Mouse (Mus musculus) spleen, postnatal 10 days (tissue): ENCODE measurements around the gene Shisa8.
"Not testable (repeated sequence)": the region's sequence is repeated elsewhere in the genome, so short reads cannot be mapped to it uniquely, and the experiment has no call there.

Experiments
- DNase-seq, 2 experiments: peaks; one replicate each; pipeline ENCODE4 v3.0.0; 2021 to 2022; ENCODE audit warnings: low spot score in 2 of 2

Shisa8 gene

DNA sequence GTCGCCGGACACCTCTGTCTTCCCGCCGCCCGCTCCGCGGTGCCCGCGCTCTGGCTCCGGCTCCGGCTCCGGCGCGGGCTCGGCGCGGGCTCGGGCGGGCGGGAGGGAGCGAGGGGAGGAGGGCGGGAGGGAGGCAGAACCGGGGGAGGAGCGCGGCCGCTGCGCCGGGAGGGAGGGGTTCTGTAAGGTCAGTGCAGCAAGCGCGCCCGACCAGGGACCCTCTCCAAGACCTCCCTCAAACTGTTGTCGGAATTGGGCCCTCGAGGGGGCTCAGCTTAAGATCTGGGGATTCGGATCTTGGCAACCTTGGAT lies at the start of gene Shisa8:
TSS of gene Shisa8 (minus strand) at position 64 of the 312 bp plus-strand sequence.
- DNase-seq = no peak

DNA sequence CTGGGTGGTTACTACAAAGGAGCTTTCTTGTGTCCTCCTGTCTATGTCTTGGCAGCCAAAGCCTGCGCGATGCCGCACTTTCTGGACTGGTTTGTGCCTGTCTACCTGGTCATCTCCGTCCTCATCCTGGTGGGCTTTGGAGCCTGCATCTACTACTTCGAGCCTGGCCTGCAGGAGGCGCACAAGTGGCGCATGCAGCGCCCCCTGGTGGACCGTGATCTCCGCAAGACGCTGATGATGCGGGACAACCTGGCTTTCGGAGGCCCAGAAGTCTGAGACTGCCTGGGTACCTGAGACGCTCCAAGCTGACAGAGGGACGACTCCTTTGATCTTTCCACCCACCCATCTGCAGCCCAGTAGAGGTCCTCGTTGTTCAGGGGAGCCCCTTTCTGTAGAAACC lies 46.9 kb upstream of the Shisa8 start:
- DNase-seq = peak; percentile 73 to 88

DNA sequence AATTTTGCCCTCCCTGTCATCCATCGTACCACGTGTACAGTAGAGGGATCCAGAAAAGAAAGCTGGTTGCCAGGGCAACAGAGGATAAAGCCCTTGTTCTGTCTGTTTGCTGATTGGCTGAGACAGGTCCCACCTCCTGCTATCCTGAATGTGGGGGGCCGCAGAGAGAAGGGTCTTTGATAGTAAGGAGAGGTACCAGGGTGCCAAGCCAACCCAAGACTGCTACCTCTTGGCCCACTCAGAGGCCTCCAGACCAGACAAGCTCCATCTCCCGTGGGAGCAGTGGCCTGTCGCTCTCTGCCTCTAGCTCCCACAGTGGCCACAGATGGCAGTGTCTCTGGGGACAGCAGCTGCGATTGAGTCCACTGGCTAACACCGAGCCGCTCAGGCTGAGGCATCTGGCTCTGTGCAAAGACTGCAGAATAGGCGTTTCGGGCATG lies 43.3 kb upstream of the Shisa8 start:
- no peak for DNase-seq

DNA sequence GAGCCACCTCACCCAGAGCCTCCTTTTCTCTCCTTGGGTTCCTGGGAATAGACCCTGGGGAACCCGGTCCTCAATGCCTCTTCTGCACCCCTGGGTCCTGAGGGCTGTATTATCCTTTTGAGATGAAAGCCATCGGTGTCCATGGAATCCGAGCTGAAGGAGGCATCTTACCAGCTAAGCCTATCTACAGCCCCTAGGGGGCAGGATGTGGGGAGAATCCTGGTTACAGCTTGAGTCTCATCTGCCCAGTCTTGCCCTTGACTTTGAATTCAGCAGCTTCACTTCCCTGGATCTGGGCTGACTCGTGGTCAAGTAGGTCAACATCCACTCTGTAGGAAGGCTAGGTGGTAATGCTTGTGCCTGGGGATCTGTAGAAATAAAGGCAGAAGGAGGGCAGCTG lies 42.6 kb upstream of the Shisa8 start:
- no peak for DNase-seq

DNA sequence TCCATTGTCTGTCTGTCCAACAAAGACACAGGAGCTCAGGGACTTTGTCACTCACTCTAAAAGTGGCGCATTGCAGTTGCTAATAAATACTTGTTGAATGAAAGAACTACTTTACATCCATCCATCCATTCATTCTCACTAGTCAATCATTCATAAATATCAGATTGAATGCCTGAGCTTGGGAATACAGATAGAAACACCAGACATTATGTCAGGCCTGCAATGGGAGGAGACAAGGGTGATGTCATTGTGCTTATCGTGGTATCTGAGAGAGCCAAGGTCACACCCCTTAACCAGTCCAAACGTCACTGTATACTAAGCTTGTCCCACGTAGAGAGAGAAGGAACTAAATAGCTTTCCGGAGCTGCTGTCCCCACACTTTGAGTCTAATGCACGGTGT lies 39.5 kb upstream of the Shisa8 start, which contains the start of gene 1500009C09Rik:
TSS of gene 1500009C09Rik (plus strand) at position 301 of the 400 bp plus-strand sequence.
- no peak for DNase-seq

DNA sequence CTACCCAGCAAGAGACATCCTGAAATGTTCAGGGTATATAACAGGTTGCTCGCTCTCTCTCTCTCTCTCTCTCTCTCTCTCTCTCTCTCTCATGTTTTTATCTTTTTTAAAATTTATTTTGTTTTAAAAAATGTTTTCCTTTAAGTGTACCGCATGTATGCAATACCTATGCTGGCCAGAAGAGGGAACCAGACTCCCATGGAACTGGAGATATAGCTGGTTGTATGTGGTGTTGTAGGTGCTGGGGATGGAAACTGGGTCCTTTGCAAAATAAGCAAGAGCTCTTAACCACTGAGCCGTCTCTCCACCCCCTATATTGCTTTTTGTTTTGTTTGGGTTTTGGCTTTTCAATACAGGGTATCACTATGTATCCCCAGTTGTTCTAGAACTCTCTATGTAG lies 39.0 kb upstream of the Shisa8 start:
- no peak for DNase-seq

DNA sequence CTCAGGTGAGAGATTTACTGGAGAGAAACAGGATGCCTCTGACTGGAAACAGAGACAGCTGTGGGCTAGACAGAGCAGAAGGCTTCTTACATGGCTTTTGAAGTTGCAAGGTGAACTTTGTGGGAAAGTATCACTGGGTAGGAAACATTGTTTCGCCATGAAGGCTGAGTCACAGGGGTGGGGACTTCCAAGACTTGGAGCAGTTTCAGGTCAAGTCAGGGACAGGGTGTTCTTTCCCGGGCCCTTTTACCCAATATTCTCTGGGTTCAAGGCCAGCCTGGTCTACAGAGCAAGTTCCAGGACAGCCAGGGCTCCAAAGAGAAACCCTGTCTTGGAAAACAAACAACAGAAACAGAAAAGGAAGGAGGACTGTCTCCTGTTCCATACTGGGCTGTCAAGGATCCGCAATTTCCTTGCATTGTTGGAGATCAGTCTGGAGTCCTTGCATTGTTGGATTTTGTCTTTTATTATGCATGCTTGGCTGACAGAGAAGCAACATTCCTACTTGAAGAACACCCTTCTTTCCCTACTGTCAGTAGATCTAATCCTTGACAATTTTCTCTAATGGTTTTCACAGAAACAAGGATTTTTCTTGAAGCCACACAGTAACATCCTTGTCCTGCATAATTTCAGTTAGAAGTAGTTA lies 34.6 kb upstream of the Shisa8 start:
- no peak for DNase-seq

DNA sequence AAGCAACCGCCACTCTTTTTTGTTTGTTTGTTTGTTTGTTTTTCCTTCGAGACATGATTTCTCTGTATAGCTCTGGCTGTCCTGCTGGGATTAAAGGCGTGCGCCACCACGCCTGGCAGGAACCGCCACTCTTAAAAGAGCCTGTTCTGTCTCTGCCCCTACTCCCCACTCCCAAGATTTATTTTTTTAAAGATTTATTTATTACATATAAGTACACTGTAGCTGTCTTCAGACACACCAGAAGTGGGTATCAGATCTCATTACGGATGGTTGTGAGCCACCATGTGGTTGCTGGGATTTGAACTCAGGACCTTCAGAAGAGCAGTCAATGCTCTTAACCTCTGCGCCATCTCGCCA lies 32.2 kb upstream of the Shisa8 start:
- not testable (repeated sequence) for DNase-seq

DNA sequence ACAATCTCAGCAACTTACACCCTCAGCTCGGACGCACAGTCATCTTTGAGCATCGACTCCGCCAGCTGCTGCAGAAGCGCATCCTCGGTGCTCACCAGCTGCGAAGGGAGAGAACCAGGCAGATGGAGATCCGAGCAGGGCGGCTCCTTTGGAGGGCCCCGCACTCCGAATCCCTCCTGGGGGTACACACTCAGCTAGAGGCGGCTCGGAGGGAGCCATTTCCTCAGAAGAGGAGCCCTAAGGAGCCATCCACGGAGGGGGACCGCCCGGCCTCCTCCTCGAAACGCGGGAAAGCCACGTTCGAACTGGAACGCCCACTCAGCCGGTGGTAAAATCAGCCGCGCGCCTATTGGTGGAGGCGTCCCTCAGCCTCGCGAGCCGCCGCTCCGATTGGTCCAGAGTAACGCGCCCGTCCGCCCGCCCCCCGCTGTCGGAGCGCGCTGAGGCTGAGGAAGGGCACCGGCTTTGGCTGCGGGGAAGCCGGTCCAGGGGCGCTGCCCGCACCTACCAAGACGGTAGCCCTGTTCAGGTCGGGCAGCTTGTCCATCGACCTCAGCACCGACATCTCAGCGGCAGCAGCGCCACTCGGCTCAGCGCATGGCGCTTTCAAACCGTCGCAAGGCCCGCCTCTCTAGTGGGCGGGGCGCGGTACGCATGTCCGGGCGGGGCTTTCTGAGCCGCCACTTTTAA lies 31.6 kb upstream of the Shisa8 start, which contains the start of gene Cenpm:
TSS of gene Cenpm (minus strand) at position 634 of the 690 bp plus-strand sequence.
- DNase-seq = peak; percentile 95 to 96

DNA sequence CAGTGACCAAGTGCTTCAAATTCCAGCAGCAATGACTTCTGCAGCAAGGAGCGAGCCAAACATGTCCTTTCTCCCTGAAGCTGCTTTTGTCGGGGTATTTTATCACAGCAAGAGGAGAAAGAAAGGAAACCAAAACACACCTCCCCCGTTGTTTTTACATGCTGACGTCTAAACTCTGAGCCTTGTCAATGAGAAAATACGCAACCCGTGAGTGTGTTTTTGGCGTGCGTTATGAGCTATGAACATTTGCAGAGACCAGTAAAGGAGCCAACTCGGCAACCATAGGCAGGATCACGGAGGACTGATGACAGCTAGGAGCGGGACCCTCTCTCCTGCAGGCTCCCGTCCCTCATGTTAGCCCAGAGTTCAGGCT lies 31.1 kb upstream of the Shisa8 start:
- DNase-seq = no peak

DNA sequence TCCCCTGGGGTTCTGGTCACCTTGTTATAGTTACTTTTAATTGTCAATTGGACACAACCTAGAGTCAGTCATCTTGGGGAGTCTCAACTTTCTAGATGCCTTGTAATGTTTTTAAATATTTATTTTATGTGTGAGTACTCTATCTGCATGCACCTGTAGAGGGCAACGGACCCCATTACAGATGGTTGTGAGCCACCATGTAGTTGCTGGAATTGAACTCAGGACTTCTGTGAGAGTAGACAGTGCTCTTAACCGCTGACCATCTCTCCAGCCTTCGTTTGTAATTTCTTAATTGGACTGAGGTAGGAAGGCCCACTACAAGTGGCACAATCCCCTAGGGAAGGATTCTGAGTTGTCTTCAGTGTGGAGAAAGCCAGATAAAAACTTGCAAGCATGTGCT lies 30.7 kb upstream of the Shisa8 start:
- DNase-seq = no peak

DNA sequence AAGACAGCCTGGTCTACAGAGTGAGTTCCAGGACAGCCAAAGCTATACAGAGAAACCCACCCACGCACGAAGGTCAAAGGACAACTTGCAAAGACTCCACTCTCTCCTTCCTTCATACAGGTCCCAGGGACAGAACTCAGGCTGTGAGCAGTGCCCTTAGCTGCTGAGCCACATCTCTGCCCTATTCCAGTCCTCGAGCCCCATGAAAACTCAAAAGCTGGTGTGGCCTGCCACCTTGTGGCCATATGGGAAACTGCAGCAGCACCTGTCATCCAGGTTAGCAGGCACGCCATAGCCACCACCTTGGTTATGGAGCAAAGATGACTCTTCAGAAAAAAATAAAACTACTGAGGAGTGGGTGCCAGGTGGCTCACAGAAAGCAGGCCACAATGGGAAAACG lies 23.9 kb upstream of the Shisa8 start:
- peak; percentile 89 for DNase-seq

DNA sequence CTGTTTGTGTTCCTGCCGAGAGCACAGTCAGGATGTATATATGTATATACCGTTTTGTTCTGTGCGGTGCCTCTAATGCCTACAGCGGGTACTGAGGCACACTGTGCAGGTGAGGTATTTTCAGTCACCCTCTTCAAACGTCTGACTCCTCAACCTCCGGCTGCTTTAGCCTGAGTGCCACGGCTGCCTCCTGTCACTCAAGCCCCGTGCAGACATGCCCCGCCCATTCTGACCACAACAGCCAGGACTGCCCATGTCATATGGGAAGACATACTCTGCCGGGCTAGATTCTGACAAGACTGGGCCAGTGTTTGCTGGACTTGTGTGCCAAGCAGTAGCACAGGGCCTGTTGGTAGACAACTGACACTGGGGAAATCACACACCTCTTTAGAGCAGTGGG lies 23.0 kb upstream of the Shisa8 start:
- peak in 1 of 2 experiments; percentile 37 for DNase-seq

DNA sequence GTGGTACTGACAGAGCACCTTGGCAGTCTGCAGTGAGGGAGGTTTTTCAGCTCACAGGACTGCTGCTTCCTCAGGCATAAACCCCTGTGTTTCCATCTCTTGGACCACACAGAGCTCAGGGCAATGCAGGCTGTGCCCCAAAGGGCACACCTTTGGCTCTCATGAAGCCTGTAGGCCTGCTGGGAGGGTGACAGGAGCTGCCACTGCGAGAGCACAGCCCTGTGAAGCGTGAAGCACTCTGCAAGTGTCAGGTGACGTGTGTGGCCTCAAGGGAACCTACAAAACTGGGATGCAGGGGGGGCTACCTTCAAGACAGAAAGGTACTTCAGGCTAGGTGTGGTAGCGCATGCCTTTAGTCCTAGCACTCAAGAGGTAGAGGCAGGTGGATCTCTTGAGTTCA lies 20.0 kb upstream of the Shisa8 start:
- peak in 1 of 2 experiments; percentile 39 for DNase-seq

DNA sequence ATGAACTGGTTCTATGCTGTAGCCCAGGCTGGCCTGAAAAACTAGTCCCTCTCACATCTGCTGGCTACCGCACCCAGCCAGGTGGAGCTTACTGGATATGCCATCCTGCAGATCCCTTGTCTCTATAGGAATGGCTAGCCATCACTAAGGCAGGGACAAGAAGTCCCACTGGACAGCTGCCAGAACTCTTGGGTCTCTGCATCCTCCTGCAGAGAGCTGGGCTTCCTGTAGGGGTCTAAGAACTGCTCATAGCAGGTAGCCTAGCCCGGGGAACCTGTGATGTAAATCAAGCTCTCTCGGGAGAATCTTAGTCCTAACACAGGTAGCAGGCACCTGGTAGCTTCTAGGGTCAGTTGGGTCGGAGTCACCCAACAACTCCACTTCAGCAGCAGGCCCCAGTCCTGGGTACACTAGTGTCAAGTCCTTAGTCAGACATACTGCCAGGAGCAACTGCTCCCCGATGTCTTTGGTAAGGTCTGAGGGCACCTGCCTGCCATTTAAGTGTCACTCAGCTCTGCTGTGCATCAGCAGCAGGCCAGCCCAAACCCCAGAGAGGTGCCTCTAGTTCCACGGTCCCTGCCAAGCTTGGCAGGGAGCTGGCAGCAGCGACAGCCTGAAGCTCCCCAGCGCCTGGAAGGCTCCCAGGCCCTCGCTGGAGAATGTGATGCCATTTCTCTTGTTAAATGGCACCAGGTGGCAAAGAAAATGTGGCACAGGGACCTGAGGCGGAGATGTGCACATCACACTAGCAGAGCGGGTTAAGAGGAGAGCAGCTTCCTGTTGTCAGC lies 19.2 kb upstream of the Shisa8 start:
- peak in 1 of 2 experiments; percentile 31 for DNase-seq

DNA sequence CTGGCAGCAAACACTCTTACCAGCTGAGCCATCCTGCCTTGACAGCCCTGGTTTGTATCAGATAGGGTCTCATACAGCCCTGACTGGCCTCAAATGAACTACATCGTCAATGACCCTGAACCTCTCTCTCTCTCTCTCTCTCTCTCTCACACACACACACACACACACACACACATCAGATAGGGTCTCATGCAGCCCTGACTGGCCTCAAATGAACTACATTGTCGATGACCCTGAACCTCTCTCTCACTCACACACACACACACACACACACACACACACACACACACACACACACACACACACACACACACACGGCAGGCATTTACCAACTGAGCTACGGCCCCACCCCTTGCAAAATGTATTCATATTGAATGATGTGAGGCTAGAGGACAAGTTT lies 18.5 kb upstream of the Shisa8 start:
- no peak for DNase-seq

DNA sequence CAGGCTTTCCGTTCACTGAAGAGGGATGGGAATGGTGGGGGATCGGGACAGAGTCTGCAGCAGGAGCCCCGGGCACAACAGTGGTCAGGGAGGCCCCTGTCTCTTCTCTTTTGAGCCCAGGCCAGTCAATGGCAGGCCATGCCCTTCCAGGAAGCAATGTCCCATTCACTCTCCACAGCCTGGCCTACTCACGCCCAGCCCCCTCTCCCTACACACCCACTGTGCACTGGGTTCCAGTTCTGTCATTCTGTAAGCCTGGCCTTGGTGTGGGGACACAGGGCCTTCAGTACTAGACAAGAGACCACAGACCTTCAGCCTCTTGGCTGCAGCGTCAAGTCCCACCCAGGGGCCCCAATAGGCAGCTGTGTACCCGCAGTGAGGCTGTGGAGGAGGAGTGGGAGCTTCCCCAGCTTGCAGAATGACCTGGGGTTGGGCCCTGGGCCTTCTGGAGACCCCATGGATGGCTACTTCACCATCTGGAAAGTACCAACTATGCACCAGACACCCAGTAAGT lies 17.5 kb upstream of the Shisa8 start:
- no peak for DNase-seq

DNA sequence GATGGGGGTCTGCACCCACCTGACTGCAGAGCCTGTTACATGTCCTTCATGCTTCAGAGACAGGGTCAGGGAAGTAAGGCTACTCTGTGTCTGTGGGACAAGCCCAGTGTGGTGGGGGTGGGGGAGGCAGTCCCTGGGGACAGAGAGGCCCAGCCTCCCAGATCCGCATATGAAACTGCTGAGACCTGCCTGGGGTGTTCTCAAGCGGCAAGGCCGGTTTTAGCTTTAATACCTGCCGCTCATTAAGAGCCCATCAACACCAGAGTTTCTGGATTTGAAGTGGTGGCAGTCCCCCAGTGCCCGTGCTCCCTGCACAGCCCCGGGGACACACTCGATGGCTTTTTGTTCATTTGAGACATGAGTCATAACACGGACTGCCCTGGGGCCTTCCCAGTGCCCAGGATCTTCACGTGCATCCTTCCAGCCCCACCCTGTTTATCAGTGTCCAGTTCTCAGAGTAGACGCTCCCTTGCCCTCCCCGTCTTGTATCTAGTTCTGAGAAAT lies 17.0 kb upstream of the Shisa8 start:
- DNase-seq = peak in 1 of 2 experiments; percentile 73

DNA sequence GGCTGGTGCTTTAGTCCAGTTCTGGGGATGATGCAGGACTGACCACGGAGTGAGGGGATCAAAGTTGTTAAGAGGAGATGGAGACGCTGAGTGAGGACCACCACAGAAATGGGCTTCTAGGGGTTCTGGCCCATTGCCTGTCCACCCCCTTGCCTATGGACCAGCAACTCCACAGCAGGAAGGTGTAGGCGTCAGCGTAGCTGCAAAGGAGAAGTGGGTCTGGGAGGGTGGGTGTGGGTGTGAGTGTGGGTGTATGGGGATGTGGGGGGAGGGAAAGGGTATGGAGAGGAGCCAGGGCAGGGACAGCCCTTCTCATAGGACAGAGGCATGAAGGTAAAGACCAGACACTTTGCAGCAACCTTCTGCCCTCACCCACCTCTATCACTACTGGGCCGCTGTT lies 13.2 kb upstream of the Shisa8 start:
- DNase-seq = no peak

DNA sequence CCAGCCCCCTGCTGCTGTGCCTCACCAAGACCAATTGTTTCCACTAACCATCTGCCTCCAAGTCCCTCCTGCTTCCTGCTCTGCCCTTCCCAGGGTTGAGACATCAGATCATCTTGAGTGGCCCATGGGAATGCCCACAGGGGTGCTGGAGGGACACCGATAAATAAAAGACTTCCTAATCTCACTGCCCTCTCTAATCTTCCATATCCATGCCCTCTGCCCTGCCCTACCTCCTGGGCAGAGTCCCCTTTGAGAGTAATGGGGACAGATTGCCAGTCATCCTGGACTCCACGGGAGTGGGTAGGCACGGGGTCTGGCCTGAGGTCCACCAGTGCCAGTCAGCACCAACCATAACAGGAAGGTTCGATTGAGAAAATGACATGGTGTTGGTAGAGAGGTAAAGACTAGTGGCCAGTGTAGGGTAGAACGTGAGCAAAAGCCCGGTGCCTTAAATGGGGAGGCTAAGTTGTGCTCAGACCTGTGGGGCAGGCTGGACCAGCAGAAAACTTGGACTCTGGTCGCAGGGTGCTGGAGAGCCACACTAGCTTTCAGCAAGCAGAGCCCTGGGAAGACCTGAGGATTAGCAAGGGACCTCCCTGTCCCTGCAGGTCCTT lies 12.1 kb upstream of the Shisa8 start:
- no peak for DNase-seq

DNA sequence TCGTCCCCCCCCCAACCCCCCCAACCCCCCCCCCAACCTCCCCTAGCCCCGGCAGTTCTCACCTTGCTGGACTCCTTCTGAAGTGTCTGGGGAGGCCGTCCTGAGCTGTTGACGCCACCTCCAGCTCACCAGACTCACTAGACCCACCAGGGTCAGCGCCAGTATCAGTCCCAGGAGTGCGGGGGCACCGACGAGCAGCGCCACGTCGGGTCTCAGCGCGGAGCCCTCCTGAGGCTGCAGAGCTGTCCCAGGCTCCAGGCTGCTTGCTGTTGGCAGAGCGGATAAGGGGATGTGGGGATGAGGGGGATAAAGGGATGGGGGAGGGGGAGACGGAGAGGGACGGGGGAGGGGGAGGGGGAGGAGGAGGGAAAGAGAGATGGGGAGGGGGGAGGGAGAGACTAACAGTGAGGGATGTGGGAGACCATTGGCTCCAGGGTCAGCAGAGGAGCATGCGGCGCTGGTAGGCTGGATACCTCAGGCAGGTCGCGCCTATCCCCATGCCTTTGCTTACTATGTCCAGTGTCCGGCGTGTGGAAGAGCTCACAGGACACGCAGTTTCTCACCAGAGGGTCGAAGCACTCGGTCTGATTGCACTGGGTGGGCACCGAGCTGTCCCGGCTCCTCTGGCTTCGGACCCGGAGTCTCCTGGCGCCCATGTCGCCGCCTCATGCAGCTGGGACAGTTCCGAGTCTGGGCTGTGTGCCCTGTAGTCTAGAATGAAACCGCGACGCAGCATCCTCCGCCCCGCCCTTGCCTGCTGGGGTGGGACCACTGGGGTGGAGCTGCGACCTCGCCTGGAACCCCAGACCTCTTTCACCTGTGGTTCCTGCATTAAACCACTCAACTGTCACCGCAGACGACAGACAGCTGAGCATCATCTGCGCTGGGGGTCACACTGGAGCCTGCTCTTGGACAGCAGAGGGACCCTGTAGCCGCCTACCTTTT lies 11.3 kb upstream of the Shisa8 start, which contains the start of gene Tnfrsf13c:
TSS of gene Tnfrsf13c (minus strand) at position 713 of the 945 bp plus-strand sequence.
- DNase-seq = peak; percentile 60 to 85
